Mouse (Mus musculus) urinary bladder, adult 2 months (tissue): ENCODE measurements around the gene Cacnb3. TPM values are rescaled to one million over a fixed set of nuclear protein-coding genes. Genes with fewer than 3 reads are reported as not detected.
A peak's percentile ranks its signal among the peaks of the same experiment; 100 is the strongest.

Experiments used
- DNase-seq: peaks from one replicate; pipeline ENCODE4 v3.0.0; 2022; ENCODE audit warnings: low spot score
- polyA plus RNA-seq: library from polyadenylated mRNA; depleted of rRNA; stranded (reverse); fragments of >200 nt; gene quantifications from 2 replicates; pipeline ENCODE4 v1.2.3, GENCODE M21; 2012

Gene Cacnb3
- polyA plus RNA-seq, 1 experiment, result 75.2 TPM

- DNase-seq, result peak; percentile 68
Observed at GRCm38 (mm10) chr15:98609331-98610130, 21.1 kb upstream of the Cacnb3 start, which contains the start of gene Adcy6. TSS of gene Adcy6 (minus strand) at chr15:98610076.

DNA sequence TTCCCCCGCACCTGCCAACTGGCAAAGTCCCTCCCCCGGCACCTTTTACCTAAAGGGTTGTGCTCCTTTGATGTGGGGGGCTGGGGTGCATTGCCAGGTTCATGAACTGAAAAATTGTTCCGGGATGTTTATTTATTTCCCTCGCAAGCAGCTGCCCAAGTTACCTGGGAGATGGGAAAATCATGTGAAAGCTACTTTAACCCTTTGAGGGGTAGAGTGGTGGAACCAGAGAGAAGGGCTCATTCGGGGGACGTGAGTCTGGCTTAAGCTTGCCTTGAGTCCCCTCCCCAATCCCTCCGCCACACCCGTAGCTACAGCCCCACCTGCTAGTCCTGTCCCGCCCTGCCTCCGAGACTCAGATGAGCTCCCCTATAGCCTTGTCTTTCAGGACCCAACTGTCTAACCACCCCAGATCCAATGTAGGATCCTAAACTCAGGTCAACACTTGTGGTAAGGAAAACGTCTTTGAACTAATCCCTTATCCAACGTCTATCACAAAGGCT lies 20.5 kb upstream of the Cacnb3 start:
- DNase-seq, result no peak

DNA sequence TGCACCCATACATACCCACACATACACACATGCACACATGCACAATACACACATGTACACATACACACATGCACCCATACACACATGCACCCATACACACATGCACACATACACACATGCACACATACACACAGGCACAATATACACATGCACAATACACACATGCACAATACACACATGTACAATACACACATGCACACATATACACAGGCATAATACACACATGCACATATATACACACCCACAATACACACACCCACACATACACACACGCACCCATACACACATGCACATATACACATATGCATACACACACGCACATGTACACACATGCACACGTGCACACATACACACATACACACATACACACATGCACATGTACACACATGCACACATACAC lies 18.4 kb upstream of the Cacnb3 start:
- no peak for DNase-seq

GRCm38 (mm10) chr15:98614551-98614950 lies 16.1 kb upstream of the Cacnb3 start:
- no peak for DNase-seq

GRCm38 (mm10) chr15:98614971-98615370 lies 15.7 kb upstream of the Cacnb3 start:
- DNase-seq, result no peak

DNA sequence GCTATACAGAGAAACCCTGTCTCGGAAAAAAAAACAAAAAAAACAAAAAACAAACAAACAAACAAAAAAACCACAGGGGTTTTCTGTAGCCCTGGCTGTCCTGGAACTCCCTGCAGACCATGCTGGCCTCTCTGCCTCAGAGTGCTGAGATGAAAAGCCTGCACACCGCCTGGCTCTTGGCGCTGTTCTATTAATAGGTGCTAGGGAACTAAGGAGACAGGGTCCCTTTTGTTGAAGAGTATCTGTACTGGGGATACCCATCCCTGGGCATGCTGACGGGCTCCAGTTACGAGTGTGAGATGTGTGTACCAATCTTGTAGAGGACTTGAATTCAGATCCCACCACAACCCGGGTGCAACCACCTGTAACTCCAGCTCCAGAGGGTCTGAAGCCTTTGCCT lies 14.9 kb upstream of the Cacnb3 start:
- DNase-seq, result no peak

DNA sequence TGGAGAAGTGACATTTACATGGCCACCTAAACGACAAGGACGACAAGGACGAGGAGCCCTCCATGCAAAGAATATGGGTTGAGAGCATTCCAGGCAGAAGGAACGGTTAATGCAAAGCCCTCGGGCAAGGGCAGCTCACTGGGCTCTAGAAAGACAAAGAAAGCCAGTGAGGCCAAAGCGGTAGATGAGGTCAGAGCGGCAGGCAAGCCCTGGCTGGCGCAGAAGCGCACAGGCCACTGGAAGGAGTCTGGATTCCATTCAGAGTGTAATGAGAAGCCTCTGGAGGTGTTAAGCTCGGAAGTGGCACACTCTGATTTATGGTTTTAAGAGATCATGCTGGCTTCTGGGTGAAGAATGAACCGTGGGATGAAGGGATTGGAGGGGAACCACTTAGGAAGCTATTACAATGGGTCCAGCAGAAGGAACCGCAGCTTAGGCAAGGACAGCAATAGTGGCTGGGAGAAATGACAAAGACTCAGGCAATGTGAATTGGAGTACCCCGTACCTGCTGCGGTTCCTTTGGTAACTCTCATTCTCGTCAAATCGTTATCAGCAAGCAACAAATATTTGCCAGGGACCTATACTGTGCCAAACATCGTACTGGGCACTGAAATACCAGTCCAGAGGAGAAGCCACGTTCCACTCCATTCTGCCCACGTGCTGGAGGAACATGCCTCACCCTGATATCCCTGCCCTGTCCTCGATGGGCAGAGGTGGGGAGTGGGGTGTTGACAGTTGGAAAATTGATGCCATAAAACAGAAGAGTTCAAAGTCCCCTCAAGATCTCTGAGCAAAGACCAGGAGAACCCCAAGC lies 14.1 kb upstream of the Cacnb3 start:
- DNase-seq, result no peak

DNA sequence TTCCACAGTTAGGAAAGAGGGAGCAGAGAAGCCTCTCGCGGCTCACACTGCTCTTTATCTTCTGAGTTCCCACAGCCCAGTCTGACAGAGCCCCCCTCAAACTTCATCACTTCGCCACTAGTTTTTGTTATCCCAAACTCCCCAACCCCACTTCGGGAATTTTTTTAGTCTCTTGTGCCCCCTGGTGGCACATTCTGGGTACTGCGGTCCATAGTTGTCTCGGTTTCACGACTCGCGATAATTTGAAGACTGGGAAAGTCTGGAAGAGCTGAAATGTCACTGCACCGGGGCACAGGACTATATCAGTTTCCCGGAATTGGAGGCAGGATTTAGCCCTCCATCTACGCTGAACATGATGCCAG lies 13.5 kb upstream of the Cacnb3 start:
- DNase-seq, result peak; percentile 73

DNA sequence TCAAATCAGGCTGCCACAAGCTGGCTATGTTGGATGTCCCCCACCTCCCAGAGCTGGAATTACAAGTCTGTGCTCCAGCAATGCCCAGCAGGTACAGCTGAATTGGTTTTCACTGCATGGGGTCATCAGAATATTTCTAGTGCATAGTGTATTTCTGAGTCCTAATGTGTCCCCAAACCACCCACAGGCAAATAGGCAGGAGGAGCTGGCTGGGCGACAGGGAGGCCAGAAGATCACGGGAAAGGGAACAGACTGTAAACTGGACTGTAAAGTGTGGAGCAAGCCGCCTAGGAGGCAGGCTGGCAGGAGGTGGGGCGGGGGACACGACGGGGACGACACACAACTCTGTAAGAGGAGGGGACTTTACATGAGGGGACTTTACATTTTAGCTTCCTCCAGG lies 8.4 kb upstream of the Cacnb3 start:
- no peak for DNase-seq

- DNase-seq, result no peak
Observed at GRCm38 (mm10) chr15:98622721-98623120, 7.9 kb upstream of the Cacnb3 start.

- DNase-seq, result no peak
Observed at GRCm38 (mm10) chr15:98623361-98623821, 7.2 kb upstream of the Cacnb3 start.

- DNase-seq, result no peak
Observed at GRCm38 (mm10) chr15:98626078-98626477, 4.6 kb upstream of the Cacnb3 start.

- no peak for DNase-seq
Observed at GRCm38 (mm10) chr15:98626487-98627212, 4.0 kb upstream of the Cacnb3 start.

GRCm38 (mm10) chr15:98628589-98629254 lies 1.9 kb upstream of the Cacnb3 start:
- DNase-seq, result no peak

DNA sequence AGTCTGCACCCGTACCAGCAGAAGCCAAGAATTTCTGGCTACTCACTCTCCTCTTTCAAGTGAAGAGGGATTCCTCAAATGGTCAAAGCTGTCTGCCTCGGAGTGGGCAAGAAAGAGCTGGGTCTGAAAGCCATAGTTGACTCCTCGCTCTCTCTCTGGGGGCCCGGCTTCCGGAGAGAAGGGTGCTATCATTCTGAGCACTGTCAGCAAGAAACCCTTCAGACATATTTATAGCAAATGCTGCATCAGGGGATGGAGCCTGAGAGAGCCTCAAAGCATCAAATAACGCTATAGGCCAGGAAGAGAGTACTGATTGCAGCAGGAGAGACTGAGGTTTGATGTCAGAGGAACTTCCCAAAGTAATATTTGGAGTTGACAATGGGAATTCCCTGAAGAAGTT lies 1.2 kb upstream of the Cacnb3 start:
- DNase-seq, result no peak

DNA sequence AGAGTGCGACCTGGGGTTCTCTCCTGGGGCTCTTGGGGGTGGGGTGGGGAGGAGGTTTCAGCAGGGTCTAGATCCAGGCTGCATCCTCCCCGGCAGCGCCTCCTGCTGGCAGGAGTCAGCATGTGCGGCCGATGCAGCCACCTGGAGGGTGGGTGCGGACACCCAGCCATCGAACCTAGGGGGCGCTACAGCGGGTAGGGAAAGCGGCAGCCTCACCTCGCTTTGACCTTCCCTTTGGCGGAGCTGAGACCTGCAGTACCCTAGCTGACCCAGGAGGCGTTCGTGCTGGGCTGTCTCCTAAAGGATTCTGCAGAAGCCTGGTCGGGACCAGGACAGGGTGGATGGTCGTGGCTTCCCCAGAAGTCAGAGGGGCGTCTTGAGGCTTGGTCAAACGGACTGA lies 853 bp downstream of the Cacnb3 start:
- no peak for DNase-seq

GRCm38 (mm10) chr15:98632107-98632744 lies 1.6 kb downstream of the Cacnb3 start:
- no peak for DNase-seq

- no peak for DNase-seq
Observed at GRCm38 (mm10) chr15:98632921-98633320, 2.3 kb downstream of the Cacnb3 start.

- no peak for DNase-seq
Observed at GRCm38 (mm10) chr15:98633822-98634470, 3.3 kb downstream of the Cacnb3 start.

GRCm38 (mm10) chr15:98634541-98635081 lies 4.0 kb downstream of the Cacnb3 start:
- peak; percentile 66 for DNase-seq
